Mouse (Mus musculus) cortical plate, adult 2 months (tissue): Measurements from ENCODE around the gene Spata17.

Experiments
- CTCF ChIP-seq: fragments of 200-500 bp; IDR thresholded peaks from 2 replicates; pipeline ENCODE4 v1.5.1; 2011; ENCODE audit warnings: mild to moderate bottlenecking, control low read depth, low read length; ENCODE audit not compliant: insufficient read depth; ENCODE audit errors: extremely low read depth
- POLR2A ChIP-seq: fragments of 200-500 bp; IDR thresholded peaks from 2 replicates; pipeline ENCODE4 v1.6.1; 2011; ENCODE audit warnings: mild to moderate bottlenecking, low read length, control low read depth; ENCODE audit not compliant: insufficient read depth; ENCODE audit errors: extremely low read depth

- TF ChIP-seq POLR2A = no peak
- TF ChIP-seq CTCF = no peak
Observed at GRCm38 (mm10) chr1:187125733-187126132, 89.5 kb downstream of the Spata17 start.
